Mouse (Mus musculus) megakaryocyte, embryonic 14.5 days (primary cell): ENCODE data around the gene Ifngr1.

ENCODE experiments used
- FLI1 ChIP-seq: IDR thresholded peaks from 2 replicates; pipeline ENCODE4 v1.6.1; 2012; ENCODE audit warnings: low read length, inconsistent platforms, mixed read lengths
- GATA1 ChIP-seq: IDR thresholded peaks from 3 replicates; pipeline ENCODE4 v1.6.1; 2012; ENCODE audit warnings: mixed read lengths, low read length, inconsistent platforms, borderline replicate concordance

DNA sequence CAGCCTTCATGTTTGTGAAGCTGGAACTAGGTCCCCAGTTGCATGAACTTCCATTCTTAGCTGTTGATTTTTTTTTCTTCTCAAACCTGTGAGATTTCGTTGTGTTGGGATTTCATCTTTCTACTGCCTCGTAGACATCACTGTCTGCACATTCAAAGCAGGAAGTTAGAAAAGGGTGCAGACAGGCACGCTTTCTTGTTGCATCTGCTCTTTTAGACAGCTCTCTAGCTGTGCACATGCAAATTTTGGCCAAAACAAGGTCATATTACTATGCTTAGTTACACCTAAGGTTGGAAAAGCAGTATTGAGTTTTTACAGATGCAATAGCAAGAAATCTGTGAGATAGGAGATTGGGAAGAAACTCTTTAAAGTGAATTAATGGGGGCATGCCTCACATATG lies 4.5 kb upstream of the Ifngr1 start:
- TF ChIP-seq GATA1 = no peak
- no peak for TF ChIP-seq FLI1
